Mouse (Mus musculus): ENCODE data around the gene Prss16.

The Prss16 gene

GRCm38 (mm10) chr13:21971641-21972040 lies 37.9 kb downstream of the Prss16 start:
- no peak for DNase-seq (ENCODE audit: low spot score)

GRCm38 (mm10) chr13:21969816-21970215 lies 39.7 kb downstream of the Prss16 start:
- no peak for DNase-seq (ENCODE audit: low spot score)

GRCm38 (mm10) chr13:21969269-21969668 lies 40.3 kb downstream of the Prss16 start:
- DNase-seq (ENCODE audit: low spot score) = no peak

Data from urinary bladder, postnatal 25 days (tissue).